Mouse (Mus musculus): ENCODE data around the gene Arhgef3.

Arhgef3 gene

DNA sequence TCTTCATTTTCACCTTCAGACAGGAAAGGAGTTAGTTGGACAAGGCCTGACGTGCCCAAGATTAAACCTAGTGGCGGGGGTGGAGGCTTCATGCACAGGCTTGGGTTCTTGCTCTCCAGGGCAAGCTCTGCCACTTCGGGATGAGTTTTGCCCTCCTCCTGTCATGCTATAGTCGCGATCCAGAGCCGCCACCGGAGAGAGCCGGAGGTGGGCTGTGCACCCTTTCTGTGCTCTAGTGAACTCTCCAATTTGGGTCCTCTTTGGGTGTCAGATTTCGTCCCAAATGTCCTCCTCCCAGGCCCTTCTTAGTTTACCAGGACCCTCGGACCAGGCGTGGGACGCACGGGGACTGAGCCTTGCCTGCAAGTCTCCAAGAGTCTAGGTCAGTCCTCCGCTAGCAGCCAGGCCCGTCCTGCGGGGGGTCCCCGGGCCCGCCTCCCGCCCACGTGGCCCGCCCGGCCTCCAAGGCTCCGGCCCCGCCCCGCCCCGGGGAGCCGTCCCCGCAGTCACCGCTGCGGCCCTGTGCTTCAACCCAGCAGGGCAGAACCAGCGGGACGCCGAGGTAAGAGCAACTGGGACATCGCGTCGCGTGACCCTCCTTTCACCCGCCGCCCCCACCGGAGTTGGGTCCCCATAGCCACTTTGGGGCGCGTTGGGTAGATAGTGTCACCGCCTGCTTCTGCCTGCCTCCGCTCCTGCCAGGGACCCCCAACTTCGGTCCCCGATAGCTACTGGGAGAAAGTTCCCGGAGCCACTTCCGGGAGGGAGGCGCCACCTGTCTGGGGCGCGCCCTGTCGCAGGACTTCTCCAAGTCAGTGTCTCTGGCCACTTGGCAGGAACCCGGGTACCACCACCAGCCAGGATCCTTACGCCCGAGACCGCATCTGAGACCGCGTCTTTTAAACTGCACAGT is at the start of gene Arhgef3:
Gene Arhgef3 (plus strand): TSS at position 538 of the 913 bp plus-strand sequence.
- peak; percentile 98 for DNase-seq

DNA sequence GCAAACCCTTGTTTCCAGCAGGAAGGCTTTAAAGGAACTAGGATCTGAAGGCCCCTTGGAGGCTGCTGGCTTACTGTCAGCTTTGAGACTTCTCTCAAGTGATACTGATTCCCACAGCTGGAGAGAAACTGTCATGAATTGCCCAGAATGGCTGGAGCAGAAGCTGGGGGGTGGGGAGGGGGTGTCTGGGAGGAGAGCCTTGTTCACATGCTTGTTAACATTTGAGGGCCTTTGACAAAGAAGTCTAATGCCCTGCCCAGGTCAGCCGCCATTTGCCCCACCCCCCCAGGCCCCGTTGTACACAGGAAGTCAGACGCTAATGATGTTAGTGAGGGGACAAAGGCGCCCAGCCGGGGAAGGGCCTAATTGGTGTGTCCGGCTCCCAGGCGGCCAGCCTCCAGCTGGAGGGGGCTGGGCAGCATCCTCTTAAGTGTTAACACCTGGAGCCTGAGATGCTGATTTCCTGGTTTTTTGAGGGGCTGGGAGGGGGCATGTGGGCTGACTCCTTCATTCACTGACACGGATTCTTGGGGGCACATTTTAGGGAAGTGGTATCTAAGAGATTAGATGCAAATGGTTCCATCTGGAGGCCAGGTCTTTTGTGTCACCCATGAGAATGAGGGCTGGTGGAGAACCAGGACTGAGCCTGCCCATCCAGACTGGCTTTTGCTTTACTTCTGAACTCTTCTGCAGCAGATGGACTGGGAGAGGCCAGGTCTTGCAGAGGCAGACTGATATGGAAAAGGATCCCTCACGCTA is 48.3 kb upstream of the Arhgef3 start:
- peak; percentile 96 for DNase-seq

GRCm38 (mm10) chr14:27067866-27068271 is 46.8 kb upstream of the Arhgef3 start:
- DNase-seq, result no peak

- DNase-seq, result no peak
These were observed 45.1 kb upstream of the Arhgef3 start for GRCm38 (mm10) chr14:27069434-27070097.

DNA sequence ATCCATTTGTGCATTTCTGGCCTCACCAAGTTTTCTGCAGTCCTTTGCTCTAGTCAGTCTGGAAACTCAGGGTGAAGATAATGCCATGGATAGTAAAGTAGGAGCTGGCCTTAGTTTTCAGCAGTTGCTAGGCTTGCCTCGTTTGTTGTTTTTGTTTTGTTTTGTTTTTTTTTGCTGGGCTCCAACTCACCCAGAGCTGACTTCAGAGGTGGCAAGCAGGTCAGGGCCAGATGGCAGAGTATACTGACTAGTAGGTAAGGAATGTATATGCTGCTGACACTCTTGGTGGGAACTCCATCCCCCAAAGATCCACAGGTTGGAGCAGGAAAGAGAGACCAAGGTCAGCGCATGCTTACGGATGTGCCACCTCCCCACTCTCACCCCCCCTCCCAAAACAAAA is 44.6 kb upstream of the Arhgef3 start:
- no peak for DNase-seq

GRCm38 (mm10) chr14:27070758-27071157 is 43.9 kb upstream of the Arhgef3 start:
- no peak for DNase-seq

- DNase-seq, result no peak
These were observed 42.7 kb upstream of the Arhgef3 start for GRCm38 (mm10) chr14:27071985-27072384.

- DNase-seq, result no peak
These were observed 39.6 kb upstream of the Arhgef3 start for GRCm38 (mm10) chr14:27075084-27075483.

DNA sequence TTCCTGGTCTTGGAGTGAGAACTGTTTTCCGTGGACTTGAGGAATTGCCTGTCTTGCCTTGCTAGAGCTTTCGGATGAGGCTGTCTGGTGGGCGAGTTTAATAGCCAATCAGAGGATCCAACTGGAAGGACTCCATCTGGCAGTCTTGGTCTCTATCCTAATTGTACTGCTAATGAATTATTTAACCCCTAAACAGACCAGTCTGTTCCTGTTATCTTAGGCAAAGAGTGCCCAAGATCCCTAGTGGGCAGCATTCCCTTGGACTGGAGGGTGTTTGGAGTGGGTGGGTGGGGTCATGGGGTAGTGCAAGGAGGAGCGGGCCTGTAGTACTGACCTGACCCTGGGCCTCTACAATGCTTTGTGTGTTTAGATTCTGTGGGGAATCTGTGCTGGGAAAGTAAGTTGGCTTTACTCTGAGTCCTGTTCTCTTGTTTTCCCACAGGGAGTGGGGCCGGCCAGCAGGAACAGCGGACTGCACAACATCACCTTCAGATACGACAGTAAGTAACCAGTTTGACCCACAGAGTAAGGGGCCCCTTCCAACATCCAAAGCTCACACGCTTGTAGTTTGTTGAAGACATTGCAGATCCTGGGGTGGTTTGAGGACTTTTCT is 38.7 kb upstream of the Arhgef3 start:
- peak; percentile 91 for DNase-seq

- no peak for DNase-seq
These were observed 38.2 kb upstream of the Arhgef3 start for GRCm38 (mm10) chr14:27076522-27076920.

DNA sequence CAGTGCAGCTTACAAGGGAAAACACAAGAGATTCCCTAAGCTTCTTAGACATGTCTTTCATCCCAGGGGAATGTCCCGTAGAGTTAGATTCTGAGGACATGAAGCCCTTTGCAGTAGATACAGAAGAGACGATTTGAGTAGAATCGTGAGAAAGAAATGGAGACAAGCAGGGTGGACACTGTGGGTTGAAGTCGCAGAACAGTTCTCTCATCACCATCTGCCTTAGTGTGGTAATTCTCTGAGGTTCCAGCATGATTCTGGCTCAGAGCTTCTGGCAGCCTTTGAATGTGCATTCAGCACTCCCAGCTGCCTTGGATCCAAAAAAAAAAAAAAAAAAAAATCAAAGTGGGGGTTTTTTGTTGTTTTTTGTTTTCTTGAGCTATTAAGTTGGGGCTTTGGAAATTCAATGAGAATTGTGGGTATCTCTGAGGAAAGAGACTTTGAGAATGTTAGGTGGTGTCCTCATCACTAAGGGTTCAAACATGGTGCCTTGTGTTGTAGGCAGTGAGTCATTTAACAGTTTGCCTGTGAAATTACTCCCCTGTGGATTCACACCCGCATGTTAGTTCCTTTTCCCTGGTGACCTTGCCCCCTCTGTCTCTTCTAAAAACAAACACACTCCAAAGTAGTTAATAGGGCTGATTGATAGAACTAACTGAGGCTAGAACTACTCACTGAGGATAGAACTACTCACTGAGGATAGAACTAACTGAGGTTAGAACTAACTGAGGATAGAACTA is 33.0 kb upstream of the Arhgef3 start:
- DNase-seq, result no peak

DNA sequence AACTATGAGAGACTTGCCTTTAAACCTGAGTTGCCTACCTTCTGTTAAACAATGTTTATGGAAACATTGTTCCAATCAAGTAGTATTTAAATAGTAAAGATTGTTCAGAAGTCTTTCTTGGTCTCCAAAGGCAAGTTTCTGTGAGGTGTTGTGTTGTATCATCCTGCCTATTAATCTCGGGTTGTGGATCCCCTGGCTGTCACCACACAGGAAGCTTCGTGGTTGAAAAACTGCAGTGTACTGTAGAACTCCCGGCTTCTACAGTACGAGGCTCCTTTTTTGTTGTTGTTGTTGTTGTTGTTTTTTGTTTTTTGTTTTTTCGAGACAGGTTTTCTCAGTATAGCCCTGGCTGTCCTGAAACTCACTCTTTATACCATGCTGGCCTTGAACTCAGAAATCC is 29.2 kb upstream of the Arhgef3 start:
- DNase-seq, result no peak

DNA sequence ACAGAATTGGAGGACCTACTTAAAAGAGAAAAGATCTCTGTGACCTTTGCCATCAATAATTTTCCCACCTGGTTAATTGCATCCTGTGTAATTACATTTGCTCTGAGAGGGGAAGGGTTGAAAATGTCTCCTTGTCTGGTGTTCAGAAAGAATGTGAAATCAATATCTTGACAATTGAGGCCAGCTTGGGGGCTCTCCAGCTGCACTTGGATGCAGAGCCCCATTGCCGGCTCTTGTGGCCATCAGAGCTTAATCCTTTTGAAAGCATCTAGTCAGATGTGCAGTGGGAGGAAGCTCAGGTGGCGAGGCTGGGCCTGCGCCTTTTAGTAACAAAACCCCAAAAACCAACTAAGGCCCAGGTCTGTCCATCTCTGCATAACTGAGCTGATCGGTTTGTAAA is 28.7 kb upstream of the Arhgef3 start:
- DNase-seq, result no peak

GRCm38 (mm10) chr14:27094247-27094646 is 20.5 kb upstream of the Arhgef3 start:
- no peak for DNase-seq

DNA sequence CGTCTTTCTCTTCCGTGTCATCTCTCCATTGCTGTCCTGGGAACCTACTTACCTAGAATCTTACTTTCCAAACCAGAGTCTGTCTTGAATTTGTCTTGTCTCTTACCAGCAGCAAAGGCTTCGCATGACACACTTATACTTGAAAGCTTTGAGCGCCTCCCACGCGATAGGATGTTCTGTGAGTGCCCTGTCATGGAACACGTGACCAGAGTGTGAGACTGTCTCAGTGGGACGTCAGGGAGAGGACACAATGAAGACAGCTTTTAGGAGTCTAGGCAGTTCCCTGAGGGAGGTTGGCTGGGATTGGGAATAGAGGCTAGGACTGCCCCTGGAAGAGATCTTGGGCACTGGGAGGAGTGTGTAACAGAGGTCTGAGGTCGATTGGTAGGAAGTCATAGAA is 18.6 kb upstream of the Arhgef3 start:
- DNase-seq, result peak; percentile 85

- peak; percentile 95 for DNase-seq
These were observed 17.9 kb upstream of the Arhgef3 start for GRCm38 (mm10) chr14:27096779-27097178.

GRCm38 (mm10) chr14:27101735-27102134 is 13.0 kb upstream of the Arhgef3 start:
- DNase-seq, result no peak

- DNase-seq, result no peak
These were observed 12.0 kb upstream of the Arhgef3 start for GRCm38 (mm10) chr14:27102720-27103119.

DNA sequence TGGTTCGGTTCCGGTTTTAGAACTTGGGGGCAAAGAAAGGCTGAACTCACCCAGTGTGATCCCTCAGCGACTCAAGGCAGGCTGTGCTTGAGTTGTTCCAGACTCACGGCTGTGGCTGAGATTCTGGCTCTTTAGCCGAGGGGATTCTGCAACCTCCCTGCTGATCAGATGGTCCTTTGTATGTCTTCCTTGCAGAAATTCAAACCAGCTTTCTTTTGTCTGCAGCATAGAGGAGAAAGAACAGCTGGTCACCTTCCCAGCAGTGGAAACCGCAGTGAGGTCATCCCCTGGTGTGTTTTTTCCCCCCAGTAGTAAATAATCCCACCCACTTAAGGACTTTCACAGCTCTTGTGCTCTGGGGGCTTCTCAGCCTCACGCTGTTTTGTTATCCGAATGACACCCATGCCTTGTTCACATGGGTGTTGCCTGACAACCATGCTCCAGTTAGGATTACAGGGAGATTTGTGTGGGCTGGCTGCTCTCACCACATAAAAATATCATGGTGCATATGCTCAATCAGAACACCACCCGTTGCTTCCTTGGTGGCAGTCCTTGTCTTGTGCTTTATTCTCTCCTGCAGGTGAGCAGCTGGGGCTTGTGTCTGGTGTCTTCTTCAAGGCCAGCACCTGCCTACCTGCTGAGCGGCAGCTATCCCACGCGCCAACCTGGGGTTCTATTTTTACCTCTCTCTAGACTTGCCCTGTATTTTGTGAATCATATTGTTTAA is 8.8 kb upstream of the Arhgef3 start:
- peak; percentile 93 for DNase-seq

DNA sequence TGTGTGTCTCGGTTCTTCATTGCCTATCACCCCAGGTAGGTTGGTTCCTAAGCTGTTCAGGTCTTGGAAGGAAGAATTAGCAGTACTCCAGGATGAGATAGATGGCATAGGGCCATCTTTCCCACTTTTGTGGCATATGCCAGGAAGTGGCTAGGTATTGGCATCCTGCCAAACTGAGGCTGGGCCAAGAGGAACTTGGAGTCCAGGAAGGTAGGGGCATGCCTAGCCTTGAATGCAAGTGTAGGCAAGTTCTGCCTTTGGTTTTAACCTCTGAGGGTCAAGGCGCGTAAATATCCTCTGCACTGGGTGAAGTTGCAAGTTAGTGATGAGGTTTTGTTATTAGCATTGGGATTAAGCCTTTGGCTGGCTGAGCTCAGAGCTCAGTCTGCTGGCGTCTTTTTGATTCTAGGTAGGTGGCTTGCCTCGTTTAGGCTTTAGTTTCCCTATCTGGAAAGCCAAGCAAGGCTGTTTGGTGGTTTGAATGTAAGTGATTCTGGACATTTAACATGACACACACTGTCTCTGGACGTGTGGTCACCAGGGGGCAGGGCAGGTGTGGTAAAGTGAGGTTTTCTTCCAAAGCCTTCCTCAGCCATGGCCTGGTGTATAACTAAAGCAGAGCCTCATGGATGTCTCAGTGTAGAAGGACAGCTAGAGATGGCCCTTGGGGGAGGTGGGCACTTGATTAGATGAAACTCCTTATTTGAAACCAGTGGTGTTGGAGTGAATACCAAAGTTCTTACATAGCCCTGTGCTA is 5.8 kb upstream of the Arhgef3 start:
- DNase-seq, result peak; percentile 82

GRCm38 (mm10) chr14:27115275-27115660 is 569 bp downstream of the Arhgef3 start:
- DNase-seq, result peak; percentile 97

All from heart, adult 11 months (tissue).